Mouse (Mus musculus): ENCODE results near the gene Pex5.

Pex5 gene

DNA sequence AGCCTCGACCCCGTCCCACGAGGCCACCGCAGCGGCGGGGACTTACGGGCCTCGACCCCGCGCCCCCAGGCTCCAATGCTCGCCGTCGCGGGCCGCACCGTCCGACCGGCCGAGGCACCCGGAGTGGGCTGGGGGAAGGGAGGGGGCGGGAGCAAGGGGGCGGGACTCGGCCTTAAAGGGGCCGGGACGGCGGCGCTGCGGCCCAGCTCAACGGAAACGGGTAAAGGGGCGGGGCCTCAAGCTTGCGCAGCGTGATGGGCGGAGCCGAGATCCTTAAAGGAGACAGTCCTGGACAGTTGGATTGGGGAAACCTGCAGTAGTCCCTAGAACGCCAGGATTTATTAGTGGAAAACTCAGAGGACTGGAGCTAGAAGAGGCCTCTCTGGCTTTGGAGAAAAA is at the start of gene Pex5:
Gene Pex5, minus strand, starts transcription at position 141 of the 399 bp plus-strand sequence.
- DNase-seq (ENCODE audit: low spot score in 2 of 2): peak; percentile 95 to 96

- DNase-seq (ENCODE audit: low spot score in 2 of 2): no peak
These were observed 49.0 kb upstream of the Pex5 start for GRCm38 (mm10) chr6:124463881-124464291.

GRCm38 (mm10) chr6:124459388-124459787 is 44.5 kb upstream of the Pex5 start:
- DNase-seq (ENCODE audit: low spot score in 2 of 2): no peak

DNA sequence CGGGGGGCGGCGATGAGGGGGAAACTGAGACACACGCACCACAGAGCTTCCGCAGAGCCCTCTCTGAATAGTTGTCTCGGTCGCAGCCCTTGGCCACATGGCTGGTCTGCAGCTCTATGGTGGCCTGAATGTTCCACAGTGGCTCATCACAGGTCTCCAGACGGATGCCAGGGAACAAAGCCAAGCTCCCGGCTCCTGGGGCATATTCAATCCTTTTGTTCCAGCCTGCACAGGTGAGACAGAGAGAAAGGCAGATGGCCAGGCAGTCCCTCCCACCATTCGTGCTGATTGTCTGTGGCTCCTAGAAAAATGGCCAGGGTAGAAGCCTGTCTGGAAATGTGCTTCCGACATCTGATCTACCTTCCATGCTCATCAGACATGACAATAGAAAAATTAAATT is 43.6 kb upstream of the Pex5 start:
- DNase-seq (ENCODE audit: low spot score in 2 of 2): no peak

- no peak for DNase-seq (ENCODE audit: low spot score in 2 of 2)
These were observed 43.0 kb upstream of the Pex5 start for GRCm38 (mm10) chr6:124457827-124458226.

DNA sequence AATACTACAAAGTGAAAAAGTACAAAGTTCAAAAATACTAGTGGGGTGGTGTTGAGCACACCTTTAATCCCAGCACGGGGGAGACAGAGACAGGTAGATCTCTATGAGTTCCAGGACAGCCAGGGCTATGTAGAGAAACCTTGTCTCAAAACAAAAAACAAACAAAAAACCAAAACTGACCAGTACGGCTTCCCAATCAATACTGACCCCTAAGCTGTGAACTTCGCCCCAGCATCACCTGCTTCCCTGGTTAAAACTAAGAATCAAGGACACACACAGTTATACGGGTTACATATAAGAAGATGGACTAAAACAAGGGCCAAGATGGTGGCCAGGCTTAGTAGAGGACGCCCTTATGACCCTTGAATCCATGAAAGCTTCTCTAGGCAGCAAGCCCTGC is 41.4 kb upstream of the Pex5 start:
- DNase-seq (ENCODE audit: low spot score in 2 of 2): no peak

- no peak for DNase-seq (ENCODE audit: low spot score in 2 of 2)
These were observed 38.9 kb upstream of the Pex5 start for GRCm38 (mm10) chr6:124453756-124454155.

- DNase-seq (ENCODE audit: low spot score in 2 of 2): no peak
These were observed 37.1 kb upstream of the Pex5 start for GRCm38 (mm10) chr6:124451995-124452394.

- DNase-seq (ENCODE audit: low spot score in 2 of 2): no peak
These were observed 35.0 kb upstream of the Pex5 start for GRCm38 (mm10) chr6:124449668-124450383.

- no peak for DNase-seq (ENCODE audit: low spot score in 2 of 2)
These were observed 34.2 kb upstream of the Pex5 start for GRCm38 (mm10) chr6:124448959-124449667.

- no peak for DNase-seq (ENCODE audit: low spot score in 2 of 2)
These were observed 33.5 kb upstream of the Pex5 start for GRCm38 (mm10) chr6:124448186-124448852.

DNA sequence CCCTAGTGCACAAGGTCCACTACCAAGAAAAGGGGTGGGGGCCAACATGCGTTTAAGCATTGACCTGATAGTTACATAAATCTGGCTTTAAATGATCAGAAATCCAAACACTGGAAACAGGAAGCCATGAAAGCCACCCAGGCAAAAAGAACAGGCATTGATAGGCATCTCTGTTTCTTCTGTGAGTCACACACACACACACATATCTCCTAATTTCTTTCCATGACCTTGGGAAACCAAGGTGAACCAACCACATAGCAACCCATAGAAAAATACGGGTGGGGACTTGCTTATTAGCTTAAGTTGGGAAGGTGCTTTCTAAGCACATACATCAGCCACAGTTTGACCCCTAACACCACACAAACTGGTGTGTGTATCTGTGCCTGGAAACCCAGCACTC is 32.5 kb upstream of the Pex5 start:
- no peak for DNase-seq (ENCODE audit: low spot score in 2 of 2)

DNA sequence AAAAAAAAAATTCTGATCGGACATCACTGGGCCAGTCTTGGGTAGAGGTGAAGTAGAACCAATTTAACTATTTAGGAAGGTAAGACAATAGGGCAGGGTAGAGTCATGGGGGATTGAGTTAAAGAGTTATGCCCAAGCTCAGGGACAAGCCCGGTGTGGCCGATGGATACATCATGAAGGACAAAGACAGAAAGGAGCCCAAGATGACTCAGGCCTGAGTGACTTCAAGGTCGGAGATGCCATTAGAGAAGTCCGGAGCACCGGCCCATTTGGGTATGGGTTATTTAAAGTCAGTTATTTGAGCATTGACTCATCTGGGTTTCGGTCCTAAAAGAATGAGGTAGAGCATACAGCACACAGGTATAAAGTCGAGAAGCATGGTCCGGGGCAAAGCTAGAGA is 31.6 kb upstream of the Pex5 start:
- DNase-seq (ENCODE audit: low spot score in 2 of 2): no peak

GRCm38 (mm10) chr6:124446024-124446423 is 31.2 kb upstream of the Pex5 start:
- DNase-seq (ENCODE audit: low spot score in 2 of 2): no peak

DNA sequence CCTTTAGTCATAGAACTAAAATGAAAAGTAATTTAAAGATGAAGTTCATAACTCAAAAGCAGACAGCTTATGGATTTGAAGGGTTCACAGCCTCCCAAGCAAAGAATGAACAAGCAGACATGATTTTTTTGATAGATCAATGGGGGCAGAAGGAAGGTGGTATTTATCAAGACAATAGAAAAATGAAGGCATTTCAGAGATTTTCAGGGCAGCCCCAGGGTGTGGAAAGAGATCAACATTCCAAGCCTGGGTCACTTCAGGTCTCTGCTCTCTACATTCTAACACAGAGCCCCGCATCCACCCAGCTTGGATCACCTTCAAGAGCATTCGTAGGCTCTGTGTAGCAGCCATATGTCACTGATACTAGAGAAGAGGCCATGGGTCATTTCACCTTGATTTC is 28.5 kb upstream of the Pex5 start:
- DNase-seq (ENCODE audit: low spot score in 2 of 2): no peak

- DNase-seq (ENCODE audit: low spot score in 2 of 2): no peak
These were observed 21.4 kb upstream of the Pex5 start for GRCm38 (mm10) chr6:124436245-124436644.

GRCm38 (mm10) chr6:124435173-124435572 is 20.3 kb upstream of the Pex5 start:
- DNase-seq (ENCODE audit: low spot score in 2 of 2): no peak

GRCm38 (mm10) chr6:124433688-124434324 is 18.9 kb upstream of the Pex5 start:
- no peak for DNase-seq (ENCODE audit: low spot score in 2 of 2)

DNA sequence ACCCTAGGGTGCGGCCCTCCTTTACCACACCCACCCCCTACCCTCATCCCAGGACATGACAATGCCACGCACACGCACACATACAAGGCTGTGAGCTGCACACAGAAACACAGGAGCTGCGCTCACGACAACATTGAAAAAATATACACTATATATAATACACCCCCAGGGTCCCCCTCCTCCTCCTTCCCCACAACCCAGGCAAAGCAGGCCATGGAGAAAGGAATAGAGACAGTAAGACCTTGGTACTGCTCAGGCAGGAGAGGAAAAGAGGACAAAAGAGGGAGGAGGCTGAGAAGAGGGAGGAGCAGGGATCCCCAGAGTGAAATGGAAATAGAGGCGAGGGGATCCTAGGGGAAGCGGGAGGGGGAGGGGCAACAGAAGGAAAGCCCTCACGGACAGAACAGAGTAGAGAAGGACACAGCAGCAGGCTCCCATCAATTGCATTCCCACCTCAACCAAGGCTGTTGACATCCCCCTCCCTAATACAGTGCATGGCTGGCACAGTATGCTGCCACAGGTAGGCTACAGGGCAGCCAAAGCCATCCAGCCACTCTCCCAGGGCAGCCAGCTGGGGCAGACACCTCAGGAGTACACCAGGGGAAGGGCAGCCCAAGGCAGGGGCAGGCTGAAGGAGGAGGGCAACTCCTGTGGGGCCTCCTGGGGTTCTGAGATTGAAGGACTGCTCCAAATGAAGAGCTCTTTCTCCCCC is 16.1 kb upstream of the Pex5 start:
- DNase-seq (ENCODE audit: low spot score in 2 of 2): no peak

DNA sequence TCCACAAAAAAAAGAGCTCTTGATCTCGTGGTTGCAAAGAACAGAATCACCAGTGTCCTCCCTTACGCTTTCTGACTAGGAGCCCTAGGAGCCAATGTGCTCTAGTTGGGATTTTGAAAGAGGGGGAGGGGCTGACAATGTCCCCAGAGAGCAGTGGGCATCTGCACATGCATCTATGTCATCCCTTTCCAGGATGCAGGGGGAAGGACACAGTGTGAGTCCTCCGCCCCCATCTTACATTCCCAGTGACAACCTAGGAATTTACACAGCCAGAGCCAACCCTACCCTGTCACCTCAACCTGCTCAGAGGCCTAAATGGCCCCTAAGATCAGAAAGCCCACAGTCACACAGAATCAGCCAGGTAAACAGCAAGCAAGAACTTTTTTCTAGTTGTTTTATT is 15.5 kb upstream of the Pex5 start:
- DNase-seq (ENCODE audit: low spot score in 2 of 2): no peak

DNA sequence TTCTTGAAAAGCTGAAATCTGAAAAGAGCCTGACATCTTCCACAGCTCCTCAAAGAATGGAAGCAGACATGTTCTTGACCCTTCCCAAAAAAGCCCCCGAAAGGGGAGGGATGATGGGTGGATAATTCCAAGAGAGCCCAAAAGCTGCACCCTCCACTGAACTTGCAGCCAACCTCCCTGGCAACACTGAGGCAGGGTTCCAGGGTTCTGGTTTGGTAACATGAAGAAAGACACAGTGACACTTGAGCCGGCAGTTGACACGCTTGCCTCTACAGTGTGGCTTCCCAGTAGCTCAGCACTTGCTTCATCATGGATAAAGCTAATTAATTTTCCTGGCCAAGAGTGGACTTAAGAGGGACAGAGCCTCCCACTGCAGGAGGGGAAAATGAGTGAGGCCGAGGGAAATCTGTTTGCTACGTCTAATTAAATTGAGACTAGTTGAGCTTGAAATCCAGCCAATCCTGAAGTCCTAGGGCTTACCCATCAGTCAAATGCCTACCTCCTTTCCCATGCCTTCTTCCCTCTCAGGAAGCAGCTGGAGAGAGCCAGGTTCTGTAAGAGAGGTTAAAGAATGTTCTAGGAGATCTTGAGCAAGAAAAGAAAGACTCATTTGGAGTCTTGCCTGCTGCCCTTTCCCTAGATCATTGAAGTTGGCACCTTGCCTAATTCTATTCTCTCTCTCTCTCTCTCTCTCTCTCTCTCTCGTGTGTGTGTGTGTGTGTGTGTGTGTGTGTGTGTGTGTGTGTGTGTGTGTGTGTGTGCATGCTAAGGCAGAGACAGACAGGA is 13.1 kb upstream of the Pex5 start:
- no peak for DNase-seq (ENCODE audit: low spot score in 2 of 2)

All from spleen, postnatal 4 days (tissue).